Mouse (Mus musculus) midbrain, postnatal 0 days (tissue): ENCODE results near the gene Limd1. TPM values are rescaled to one million over a fixed set of nuclear protein-coding genes. Genes with fewer than 3 reads are reported as not detected.

Experiments
- ATAC-seq: fragments of 200-750 bp; cut with Nextera tagmentation; 2 replicates; pipeline ENCODE4 v1.8.0; 2017; ENCODE audit warnings: moderate number of reproducible peaks, mild to moderate bottlenecking, moderate TSS enrichment, moderate library complexity; ENCODE audit not compliant: low FRiP score
- DNase-seq: peaks from one replicate; pipeline ENCODE4 v3.0.0-alpha.2; 2015; ENCODE audit warnings: low spot score
- H3K27ac ChIP-seq: fragments of 300-500 bp; sonication (generic); 2 replicates; pipeline ENCODE4 v1.5.1; 2014; ENCODE audit warnings: low read depth, mild to moderate bottlenecking, low read length, mixed read lengths
- H3K27me3 ChIP-seq: fragments of 300-500 bp; sonication (generic); 2 replicates; pipeline ENCODE4 v1.6.1; 2014; ENCODE audit warnings: low read length, control low read depth, mixed read lengths; ENCODE audit not compliant: insufficient read depth
- H3K36me3 ChIP-seq: fragments of 300-500 bp; sonication (generic); 2 replicates; pipeline ENCODE4 v1.6.1; 2014; ENCODE audit warnings: low read length, control low read depth, mixed read lengths; ENCODE audit not compliant: insufficient read depth
- H3K4me1 ChIP-seq: fragments of 300-500 bp; sonication (generic); 2 replicates; pipeline ENCODE4 v1.6.1; 2014; ENCODE audit warnings: mild to moderate bottlenecking, control low read depth, antibody characterized with exemption, low read length, mixed read lengths; ENCODE audit not compliant: insufficient read depth
- H3K4me2 ChIP-seq: fragments of 300-500 bp; sonication (generic); 2 replicates; pipeline ENCODE4 v1.6.1; 2014; ENCODE audit warnings: low read depth, mild to moderate bottlenecking, low read length, mixed read lengths; ENCODE audit not compliant: poor library complexity, severe bottlenecking
- H3K4me3 ChIP-seq: fragments of 300-500 bp; sonication (generic); 2 replicates; pipeline ENCODE4 v1.5.1; 2014; ENCODE audit warnings: low read depth, mild to moderate bottlenecking, low read length, moderate library complexity
- H3K9ac ChIP-seq: fragments of 300-500 bp; sonication (generic); replicated peaks from 2 replicates; pipeline ENCODE4 v1.6.1; 2014; ENCODE audit warnings: mild to moderate bottlenecking, low read length, moderate library complexity, mixed read lengths; ENCODE audit not compliant: poor library complexity, severe bottlenecking
- H3K9me3 ChIP-seq: fragments of 300-500 bp; sonication (generic); 2 replicates; pipeline ENCODE4 v1.6.1; 2016; ENCODE audit warnings: low read length, control low read depth
- CTCF ChIP-seq: IDR thresholded peaks from 2 replicates; pipeline ENCODE4 v1.5.1; 2016; ENCODE audit warnings: antibody characterized with exemption, mild to moderate bottlenecking
- WGBS: fragments of 180-500 bp; shearing (Covaris S2); extraction: QIAGEN DNeasy Blood & Tissue Kit; methylation state at CpG from one replicate; pipeline ENCODE4 v1.1.7; 2014; 5-methylcytosine and 5-hydroxymethylcytosine counted together
- polyA plus RNA-seq: library from polyadenylated mRNA; unstranded; fragments of >200 nt; fragmentation: Nextera tagmentation; extraction: Ambion mirVana; gene quantifications from 2 replicates; pipeline ENCODE4 v1.2.1, GENCODE M21; 2015
- total RNA-seq: library from RNA; depleted of rRNA; stranded (reverse); fragments of >200 nt; gene quantifications from 2 replicates; pipeline ENCODE4 v1.2.3, GENCODE M21; 2014; rRNA removed

The Limd1 gene
- total and polyA plus RNA-seq, 2 experiments from 2014 or later: 7.9 to 27.5 TPM

GRCm38 (mm10) chr9:123554599-123554998 is 76.1 kb downstream of the Limd1 start:
- DNase-seq (no peak), ATAC-seq (no peak)
- WGBS: 18% methylated on average over 3 of the region's 3 CpGs
- Histone ChIP-seq H3K4me2 (no peak overlapping the region), H3K4me1 (no peaks in the 10 kb centered on the region), H3K9me3 (no peaks in the 10 kb centered on the region), H3K9ac (no peak overlapping the region), H3K36me3 (peaks cover 23% of the 10 kb centered on the region), H3K4me3 (no peak overlapping the region), H3K27ac (no peak overlapping the region), H3K27me3 (no peaks in the 10 kb centered on the region)
- no peak for TF ChIP-seq CTCF

Other genes with a start within 250 kb of the Limd1 start
- gene Tmem158, start 217.9 kb upstream of the Limd1 start, total RNA-seq: 183 and 207 TPM in 2 replicates
- 61.4 and 78.6 TPM in 2 replicates for gene Tmem158, start 217.9 kb upstream of the Limd1 start, polyA plus RNA-seq
- gene Lars2, start 111.8 kb upstream of the Limd1 start, total RNA-seq: 11.9 and 38.1 TPM in 2 replicates
- 822 and 930 TPM in 2 replicates for gene Lars2, start 111.8 kb upstream of the Limd1 start, polyA plus RNA-seq
- 41.7 and 59.8 TPM in 2 replicates for gene Sacm1l, start 51.1 kb downstream of the Limd1 start, total RNA-seq
- gene Sacm1l, start 51.1 kb downstream of the Limd1 start, polyA plus RNA-seq: 35.1 and 35.4 TPM in 2 replicates
- gene Slc6a20b, start 153.9 kb downstream of the Limd1 start, total RNA-seq: 0.47 and 0.55 TPM in 2 replicates
- 0.29 and 0.60 TPM in 2 replicates for gene Slc6a20b, start 153.9 kb downstream of the Limd1 start, polyA plus RNA-seq
- gene Ccr9, start 199.7 kb downstream of the Limd1 start, total RNA-seq: 0.05 and 1.1 TPM in 2 replicates
- gene Ccr9, start 199.7 kb downstream of the Limd1 start, polyA plus RNA-seq: 0.28 and 0.48 TPM in 2 replicates
- gene Slc6a20a, start 200.2 kb downstream of the Limd1 start, total RNA-seq: 54.1 and 64.9 TPM in 2 replicates
- gene Slc6a20a, start 200.2 kb downstream of the Limd1 start, polyA plus RNA-seq: 41.8 and 52.4 TPM in 2 replicates
- 35.4 and 37.0 TPM in 2 replicates for gene Lztfl1, start 239.0 kb downstream of the Limd1 start, total RNA-seq
- gene Lztfl1, start 239.0 kb downstream of the Limd1 start, polyA plus RNA-seq: 44.4 and 47.3 TPM in 2 replicates